Mouse (Mus musculus): ENCODE data around the gene Inha.

Inha gene

DNA sequence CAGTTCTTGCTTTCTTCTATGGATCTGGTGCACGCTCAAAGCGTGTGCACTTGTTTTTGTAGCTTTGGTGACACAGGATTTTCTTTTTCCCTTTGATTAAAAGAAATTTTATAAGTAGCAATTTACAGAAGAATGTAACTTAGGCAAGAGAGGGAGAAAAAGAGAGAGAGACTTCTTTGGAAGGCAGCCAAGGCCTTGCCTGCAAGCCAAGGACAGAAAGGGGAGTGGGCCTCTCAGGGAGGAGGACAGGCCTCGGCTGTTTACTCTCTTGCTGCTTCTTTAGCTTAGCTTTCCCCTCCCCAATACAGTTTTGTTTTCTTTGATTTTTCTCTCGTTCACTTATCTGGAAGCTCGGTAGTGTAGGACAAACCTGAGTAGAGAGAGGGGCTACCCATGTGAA, 12.7 kb downstream of the Inha start:
- no peak for DNase-seq (ENCODE audit: low spot score in 2 of 2)

DNA sequence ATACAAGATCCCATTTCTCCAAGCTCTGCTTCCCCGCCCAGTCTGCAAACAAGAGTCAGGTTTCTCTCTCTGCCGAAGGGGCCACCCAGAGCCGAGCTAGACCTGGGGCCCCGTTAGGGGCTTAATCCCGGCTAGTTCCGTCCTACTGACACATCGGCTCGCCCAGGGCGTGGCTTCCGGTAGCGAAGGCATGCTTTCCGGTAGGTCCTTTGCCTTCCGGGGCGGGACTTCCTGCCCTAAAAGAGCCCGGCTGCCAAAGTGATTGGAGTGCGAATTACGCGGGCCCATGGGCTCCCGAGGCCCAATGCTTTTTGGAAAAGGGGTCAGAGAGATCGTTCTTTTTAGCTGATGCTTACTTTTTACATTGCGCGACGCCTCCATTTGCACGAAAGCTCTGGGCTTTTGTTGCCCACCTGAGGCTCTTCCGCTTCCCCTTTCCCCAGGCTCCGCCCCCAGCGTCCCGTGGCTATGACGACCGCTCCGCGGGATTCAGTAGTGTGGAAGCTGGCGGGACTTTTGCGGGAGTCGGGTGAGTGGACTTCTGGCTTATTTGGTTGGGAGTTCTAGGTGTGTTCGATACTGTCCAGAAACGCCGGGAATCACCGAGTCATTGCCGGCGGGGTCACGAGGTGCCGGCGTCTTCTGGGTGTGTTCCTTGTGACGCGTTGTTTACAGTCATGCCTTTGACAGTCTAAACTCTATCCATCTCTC, 14.6 kb downstream of the Inha start, which contains the start of gene Stk11ip:
Gene Stk11ip (plus strand): TSS at position 209 of the 711 bp plus-strand sequence.
- peak; percentile 93 to 95 for DNase-seq (ENCODE audit: low spot score in 2 of 2)

DNA sequence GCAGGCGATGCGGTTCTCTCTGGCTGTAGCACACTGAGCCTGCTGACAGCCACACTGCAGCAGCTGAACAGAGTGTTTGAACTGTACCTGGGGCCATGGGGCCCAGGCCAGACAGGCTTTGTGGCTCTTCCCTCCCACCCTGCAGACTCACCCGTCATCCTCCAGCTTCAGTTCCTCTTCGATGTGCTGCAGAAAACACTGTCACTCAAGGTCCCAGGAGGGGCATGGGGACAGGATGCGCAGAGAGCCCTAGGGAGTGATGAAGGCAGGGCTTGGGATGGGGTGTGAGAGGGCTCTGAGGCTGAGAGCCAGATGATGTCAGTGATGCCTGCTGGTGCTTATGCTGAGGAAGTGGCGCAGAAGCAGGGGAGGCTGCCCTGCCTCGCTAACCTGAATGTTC, 17.8 kb downstream of the Inha start:
- no peak for DNase-seq (ENCODE audit: low spot score in 2 of 2)

DNA sequence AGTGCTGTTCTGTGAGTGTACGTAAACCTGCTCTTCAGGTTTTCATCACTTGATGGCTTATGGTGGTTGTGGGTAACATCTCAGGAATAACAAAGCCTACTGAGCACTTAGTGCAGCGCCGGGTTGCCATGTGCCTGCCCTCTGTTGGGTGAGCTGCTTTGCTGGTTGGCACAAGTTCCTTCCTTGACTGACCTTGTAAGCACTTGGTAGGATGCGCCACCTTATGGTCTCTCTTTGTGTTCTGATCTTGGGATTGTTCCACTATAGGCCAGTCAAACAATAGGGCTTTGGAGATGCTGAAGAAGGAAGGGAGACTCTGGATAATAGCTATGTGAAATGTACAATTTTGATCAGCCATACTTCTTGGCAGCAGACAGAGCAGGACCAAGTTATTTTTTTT, 23.7 kb downstream of the Inha start:
- no peak for DNase-seq (ENCODE audit: low spot score in 2 of 2)

DNA sequence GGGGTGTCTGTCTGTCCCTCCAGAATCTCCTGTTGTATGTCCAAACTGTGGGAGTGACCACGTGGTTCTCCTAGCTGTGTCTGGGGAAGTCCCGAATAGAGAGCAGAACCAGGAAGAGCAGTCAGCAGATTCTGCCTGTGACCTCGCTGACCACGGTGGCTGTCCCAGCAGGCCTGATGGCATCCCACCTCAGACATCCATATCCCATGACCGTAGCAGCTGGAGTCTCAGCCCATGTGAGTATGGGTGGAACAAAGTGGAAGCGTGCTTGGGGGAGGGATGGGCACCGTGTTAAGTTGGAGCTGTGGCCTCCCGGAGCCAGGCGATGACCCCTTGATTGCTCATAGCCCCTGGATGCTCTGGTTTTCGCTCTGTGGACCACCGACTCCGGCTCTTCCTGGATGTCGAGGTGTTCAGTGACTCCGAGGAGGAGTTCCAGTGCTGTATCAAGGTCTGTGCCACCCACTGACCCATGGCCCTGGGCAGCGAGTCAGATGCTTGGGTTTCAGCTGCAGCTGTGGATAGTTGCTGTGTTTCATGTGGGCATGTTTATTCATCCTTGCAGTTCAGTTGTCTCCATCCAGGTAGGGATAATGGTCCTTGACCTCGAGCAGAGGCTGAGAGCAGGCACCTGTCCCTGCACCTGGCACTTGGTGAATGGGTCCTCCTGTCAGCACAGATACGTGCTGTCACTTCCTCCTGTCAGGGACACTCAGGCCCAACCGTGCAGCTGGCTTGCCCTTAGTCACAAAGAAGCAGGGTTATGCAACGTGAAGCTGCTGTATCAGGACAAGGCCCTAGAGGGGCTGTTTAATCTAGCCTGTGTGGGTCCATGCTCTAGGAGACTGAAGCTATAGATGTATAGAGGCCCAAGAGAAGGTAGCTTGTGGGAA, 25.6 kb downstream of the Inha start:
- DNase-seq (ENCODE audit: low spot score in 2 of 2), result no peak

DNA sequence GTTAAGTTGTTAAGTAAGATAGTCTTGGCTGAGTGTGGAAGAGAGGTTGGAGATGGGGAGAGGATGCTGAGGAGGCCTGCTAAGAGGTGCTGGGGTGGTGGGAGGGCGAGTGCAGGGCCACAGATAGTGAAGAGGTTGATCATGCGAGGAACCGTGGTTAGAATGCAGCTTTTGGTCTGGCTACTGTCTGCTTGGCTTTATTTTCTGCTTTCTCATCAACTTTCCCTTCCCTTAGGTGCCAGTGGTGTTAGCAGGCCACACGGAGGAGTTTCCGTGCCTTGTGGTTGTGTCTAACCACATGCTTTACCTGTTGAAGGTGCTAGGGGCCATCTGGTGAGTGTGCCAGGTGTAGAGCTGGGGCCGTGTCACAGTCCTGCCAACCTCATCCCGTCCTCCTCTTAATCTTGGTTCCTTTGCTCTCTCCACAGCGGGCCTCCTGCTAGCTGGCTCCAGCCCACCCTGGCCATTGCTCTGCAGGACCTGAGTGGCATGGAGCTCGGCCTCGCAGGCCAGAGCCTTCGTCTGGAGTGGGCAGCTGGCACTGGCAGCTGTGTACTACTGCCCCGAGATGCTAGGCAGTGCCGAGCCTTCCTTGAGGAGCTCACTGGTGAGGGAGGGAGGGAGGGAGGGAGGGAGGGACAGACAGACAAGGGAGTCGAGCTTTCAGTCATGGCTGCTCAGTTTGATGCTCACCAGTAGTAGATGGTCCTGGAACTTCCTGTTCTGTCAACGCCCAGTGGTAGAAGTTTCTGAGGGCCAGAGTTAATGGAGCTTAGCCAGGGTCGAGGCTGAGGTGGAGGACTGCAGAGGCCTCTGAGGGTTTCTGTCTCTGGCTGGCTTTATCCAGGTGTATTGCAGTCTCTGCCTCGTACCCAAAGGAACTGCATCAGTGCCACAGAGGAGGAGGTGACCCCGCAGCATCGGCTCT, 26.7 kb downstream of the Inha start:
- no peak for DNase-seq (ENCODE audit: low spot score in 2 of 2)

DNA sequence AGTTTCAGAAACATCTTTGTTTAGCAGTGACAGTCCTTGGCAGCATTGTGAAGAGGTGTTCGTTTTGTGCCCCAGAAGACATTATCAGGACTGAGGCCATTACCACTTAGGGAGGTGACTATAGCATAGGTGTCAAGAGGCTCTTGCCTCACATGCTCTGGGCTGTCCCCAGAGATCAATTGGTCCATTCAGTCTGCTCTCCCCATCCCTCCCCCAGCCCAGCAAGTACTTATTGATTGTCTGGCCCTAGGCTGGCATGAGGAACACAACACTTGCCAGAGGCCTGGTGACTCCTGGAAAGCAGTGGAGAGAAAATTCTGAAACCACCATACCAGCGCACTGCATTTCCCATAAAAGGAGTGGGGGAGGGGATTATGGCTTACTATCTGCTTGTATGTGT, 30.7 kb downstream of the Inha start:
- no peak for DNase-seq (ENCODE audit: low spot score in 2 of 2)

DNA sequence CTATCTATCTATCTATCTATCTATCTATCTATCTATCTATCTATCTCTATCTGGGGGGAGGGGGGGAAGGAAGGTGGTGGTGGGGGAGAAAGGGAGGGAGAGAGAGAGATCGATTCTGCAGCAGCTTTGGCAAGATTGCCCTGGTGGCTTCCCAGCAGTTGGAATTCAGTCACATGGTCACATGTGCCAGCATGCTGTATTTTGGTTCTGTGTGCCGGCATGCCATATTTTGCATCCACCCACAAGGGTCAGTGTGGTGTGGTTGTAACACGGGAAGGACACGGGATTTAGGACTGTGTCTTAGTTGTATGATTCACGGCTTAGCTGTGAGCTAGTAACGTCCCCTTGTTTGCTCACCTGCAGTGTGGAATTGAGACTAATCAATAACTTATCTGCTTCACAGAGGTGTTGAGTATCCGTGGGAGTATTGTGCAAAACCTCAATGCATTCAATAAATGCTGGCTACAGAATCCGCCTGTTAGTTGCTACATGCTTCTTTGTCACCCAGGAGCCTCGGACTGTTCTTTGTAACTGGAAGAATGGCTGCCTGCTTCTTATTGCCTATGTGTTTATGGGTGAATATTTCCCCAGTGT, 31.8 kb downstream of the Inha start:
- no peak for DNase-seq (ENCODE audit: low spot score in 2 of 2)

DNA sequence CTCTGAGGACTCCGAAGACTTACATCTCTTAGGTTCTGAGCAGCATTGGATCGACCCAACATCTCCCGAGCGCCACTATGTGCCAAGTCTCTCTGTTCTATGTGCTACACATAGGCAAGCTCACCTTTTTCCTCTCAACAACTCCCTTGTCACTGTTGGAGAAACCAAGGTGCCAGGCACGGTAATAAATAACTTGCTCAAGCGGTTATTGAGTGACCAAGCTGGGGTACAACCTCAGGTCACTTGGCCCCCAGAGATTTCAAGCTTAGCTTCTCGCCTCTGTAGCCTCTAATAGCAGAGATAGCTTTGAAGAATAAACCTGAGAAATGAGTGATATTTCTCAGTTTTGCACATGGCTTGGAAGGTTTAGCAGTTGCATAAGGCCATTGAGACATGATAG, 34.6 kb downstream of the Inha start:
- DNase-seq (ENCODE audit: low spot score in 2 of 2), result no peak

DNA sequence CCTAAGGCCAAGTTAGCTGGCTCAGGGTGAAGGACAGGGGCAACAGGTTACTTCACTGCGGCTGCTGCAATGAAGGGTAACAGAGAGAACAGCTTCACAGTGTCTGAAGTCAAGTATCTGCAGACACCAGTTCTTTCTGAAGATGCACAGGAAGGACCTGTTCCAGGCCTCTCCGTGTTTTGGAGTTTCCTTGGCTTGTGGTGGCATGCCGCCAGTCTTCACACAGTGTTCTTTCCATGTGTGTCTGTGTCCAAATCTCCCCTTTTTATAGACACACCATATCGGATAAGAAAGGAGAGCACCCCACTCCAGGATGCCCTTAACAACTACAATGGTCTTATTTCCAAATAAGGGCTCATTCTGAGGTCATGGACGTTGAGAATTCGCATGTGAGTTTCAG, 37.5 kb downstream of the Inha start:
- DNase-seq (ENCODE audit: low spot score in 2 of 2), result no peak

DNA sequence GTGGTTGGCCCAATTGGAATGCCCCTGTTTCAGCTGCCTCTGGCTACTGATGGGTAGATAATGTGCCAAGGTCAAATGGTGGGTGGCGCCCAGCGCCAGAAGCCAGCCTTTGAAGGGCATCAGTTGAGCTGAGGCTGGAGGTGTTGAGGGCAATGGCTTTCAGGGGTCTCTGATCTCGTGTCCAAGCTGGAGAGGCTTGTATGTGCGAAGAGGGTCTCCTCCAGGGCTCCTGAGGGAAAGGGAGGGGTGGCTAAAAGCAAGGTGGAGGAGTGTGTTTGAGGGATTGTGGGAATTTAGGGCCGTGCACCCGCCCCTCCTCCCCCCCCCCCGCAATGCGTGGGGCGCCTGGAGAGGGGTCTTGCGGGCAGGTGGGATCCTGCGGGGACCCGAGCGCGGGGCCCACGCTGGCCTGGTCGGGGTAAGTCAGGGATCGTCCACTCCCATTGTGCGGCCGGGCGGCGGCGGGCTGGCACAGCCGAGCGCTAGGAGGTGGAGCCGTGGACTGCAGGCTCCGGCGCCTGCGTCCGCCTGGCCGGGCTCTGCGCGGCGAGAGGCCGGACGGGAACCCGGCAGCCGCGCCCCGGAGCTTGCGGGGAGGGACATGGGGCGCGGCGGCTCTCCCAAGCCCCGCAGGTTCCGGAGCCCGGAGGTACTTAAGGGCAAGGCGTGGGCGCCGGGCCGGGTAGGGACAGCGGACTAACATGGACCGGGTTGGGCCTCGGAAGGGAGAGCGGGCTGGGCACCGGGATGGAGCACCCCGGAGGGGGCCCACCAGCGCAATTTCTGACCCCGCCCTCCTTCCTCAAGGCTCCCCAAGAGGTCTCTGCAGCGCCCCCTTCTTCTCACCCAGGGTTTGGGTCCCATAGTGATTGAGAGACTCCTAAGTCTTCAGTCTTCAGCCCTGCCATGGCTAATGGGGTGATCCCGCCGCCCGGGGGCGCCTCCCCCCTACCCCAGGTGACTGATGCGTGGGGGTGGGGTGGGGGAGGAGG, 39.4 kb downstream of the Inha start, which contains the start of gene Slc4a3:
Gene Slc4a3 (plus strand): TSS at position 302 of the 992 bp plus-strand sequence.
- DNase-seq (ENCODE audit: low spot score in 2 of 2), result peak; percentile 72 to 74

DNA sequence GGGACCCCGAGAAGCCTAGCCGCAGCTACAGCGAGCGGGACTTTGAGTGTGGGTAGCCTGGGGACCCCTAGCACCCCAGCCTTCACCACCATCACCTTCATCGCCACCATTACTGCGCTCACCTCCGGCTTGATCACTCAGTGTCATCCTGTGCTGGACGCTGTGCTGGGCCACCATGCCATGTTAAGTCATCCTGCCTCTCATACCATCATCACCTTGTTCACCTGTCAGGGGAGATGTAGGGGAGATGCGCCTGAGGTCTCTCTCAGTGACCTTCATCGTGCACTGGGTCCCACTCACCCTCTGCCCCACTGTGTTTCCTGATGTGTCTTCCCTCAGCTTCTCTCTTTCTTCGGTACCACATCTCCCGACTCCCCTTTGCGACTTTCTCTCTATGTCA, 40.5 kb downstream of the Inha start:
- DNase-seq (ENCODE audit: low spot score in 2 of 2), result peak in 1 of 2 experiments; percentile 44

DNA sequence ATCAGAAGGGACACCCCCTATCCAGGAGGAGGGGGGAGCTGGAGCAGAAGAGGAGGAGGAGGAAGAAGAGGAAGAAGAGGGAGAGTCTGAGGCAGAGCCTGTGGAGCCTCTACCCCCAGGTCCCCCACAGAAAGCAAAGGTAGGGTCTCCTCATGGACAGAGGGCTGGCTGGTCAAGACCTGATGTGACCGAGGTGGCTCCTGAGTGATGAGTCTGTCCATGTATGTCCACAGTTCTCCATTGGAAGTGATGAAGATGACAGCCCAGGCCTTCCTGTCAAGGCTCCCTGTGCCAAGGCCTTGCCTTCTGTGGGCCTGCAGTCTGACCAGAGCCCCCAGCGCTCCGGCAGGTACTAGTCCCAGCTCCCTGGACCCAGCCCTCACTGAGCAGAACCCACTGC, 41.2 kb downstream of the Inha start:
- no peak for DNase-seq (ENCODE audit: low spot score in 2 of 2)

DNA sequence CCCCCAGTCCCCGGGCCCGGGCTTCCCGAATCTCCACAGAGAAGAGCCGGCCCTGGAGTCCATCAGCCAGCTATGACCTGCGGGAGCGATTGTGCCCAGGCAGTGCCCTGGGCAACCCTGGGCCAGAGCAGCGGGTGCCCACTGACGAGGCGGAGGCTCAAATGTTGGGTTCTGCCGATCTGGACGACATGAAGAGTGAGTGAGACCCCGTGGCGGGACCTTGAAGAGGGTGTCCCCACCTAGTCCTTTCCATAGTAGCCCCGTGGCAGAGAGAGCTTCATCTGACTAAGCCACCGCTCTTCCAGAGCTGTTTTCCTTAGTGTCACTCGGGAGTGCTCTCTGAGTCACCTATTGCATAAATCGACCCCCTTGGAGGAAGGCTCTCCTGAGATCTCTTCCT, 42.0 kb downstream of the Inha start:
- no peak for DNase-seq (ENCODE audit: low spot score in 2 of 2)

DNA sequence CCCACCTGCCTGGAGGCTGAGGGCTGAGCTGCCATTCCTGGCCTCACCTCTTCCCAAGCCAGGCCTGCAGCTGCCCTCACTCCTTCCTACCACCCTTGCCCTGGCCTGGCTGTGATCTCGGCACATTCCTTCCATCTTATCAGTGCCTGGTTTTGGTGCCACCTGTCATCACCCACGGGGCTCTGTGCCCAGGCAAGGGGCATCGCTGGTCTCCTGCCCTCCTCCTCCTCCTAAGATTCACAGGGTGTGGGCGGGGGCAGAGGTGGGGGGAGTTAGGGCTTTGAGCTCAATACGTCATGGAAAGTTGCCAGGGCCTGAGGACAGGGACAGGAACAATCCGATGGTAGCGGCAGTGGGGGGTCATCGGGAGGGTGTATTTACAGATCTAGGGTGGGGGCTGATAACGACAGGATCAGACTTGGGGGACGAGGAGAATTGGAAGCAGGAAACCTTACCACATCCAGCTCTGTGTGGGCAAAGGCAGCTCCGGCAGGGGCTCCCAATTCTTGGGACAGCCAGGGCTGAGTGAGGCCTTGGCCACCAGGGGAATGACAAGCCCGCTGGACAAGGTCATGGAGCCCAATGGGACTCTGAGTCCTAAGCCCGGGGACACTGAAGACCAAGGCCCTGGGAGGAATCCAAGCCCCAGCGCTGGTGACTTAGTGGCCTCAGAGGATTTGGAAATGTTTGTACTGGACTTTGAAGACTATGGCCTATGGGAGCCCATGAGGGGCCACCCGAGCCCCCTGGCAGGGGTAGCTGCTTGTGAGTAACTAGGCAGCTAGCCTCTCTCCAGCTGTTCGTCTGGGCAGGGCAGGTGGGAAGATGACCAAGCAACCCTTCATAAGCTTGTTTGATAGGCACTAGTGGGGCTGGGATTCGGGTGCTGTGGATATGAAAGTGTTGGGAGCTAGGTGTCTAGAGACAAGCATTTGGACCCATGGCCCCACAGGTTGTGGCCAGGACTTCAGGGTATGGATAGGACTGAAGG, 42.7 kb downstream of the Inha start:
- no peak for DNase-seq (ENCODE audit: low spot score in 2 of 2)

DNA sequence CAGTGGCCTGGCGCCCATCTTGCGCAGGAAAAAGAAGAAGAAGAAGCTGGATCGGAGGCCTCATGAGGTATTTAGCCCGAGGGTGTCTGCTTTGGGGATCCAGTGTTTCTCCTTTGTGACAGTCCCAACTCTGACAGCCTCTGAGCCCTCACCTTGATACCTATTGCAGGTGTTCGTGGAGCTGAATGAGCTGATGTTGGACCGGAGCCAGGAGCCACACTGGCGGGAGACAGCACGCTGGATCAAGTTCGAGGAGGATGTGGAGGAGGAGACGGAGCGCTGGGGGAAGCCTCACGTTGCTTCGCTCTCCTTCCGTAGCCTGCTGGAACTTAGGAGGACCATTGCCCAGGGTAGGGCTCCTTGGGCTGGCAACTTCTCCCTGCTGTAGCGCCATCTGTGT, 43.7 kb downstream of the Inha start:
- peak in 1 of 2 experiments; percentile 38 for DNase-seq (ENCODE audit: low spot score in 2 of 2)

DNA sequence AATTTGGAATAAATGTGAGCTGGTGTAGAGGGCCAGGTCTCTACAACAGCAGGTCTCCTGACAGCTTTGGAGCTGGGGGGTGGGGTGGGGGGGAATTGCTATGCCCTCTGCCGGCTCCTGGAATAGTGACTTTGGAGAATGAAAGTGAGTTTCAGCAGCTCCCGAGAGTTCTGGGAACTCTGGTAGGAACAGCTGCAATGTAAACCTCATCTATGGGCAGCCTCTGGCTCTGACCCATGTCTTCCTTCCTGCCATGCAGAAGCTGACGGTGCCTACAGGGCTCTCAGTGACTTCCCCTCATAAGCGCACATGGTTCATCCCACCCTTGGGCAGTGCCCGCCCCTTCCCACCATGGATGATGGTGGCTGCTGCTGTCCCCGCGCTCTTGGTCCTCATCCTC, 48.8 kb downstream of the Inha start:
- DNase-seq (ENCODE audit: low spot score in 2 of 2), result no peak

DNA sequence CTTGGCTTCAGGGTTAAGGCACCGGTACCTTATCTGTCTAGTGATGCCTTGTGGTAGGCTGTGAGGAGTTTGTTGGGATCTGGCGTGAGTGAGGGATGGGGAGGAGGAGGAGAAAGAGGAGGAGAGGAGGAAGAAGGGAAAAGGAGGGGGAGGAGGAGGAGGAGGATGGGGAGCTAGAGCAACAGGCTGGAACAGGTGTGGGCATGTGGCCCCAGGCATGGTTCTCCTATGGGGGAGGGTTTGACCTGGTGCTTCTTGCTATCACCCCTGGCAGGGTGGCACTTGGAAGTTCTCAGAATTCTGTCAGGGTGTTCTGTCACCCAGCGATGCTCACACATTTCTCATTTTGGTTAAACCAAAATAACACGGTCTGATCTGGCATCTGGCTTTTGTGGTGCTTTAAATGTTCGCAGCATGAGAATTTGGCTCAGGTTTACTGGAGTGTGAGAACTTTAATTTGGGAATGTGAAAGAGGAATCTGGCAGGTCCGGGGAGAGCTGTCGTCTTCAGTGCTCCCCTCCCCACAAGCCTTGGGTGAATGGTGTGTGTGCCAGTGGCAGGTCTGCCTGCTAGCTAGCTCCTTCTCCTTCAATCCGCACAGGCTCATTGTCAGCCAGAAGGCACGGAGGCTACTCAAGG, 49.4 kb downstream of the Inha start:
- peak; percentile 38 to 58 for DNase-seq (ENCODE audit: low spot score in 2 of 2)

DNA sequence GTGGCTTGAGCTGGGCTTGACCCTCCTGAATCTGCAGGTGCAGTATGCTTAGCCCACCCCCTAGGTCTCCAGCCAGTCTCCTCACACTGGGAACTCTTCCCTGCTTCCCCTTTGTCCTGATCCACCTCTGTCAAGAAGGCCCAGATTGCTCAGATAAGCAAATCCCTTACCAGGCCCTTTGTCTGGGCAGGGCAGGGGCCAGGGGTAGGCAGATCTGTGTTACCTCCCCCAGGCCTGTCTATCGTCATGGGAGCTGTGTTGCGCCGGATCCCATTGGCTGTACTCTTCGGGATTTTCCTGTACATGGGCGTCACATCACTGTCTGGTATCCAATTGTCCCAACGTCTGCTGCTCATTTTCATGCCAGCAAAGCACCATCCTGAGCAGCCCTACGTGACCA, 50.2 kb downstream of the Inha start:
- no peak for DNase-seq (ENCODE audit: low spot score in 2 of 2)
